Mouse (Mus musculus) neural tube, embryonic 11.5 days (tissue): Measurements from ENCODE around the gene Ccdc116. TPM values are rescaled to one million over a fixed set of nuclear protein-coding genes. Genes with fewer than 3 reads are reported as not detected.
A peak's percentile ranks its signal among the peaks of the same experiment; 100 is the strongest.

Source experiments
- ATAC-seq: fragments of 200-750 bp; cut with Nextera tagmentation; 2 replicates; pipeline ENCODE4 v1.8.0; 2017; ENCODE audit warnings: moderate number of reproducible peaks, mild to moderate bottlenecking, moderate TSS enrichment, moderate library complexity; ENCODE audit not compliant: insufficient read depth, low FRiP score, low TSS enrichment
- DNase-seq: peaks from one replicate; pipeline ENCODE4 v3.0.0-alpha.2; 2015; ENCODE audit warnings: low spot score
- H3K27ac ChIP-seq: fragments of 300-500 bp; sonication (generic); 2 replicates; pipeline ENCODE4 v1.5.1; 2014; ENCODE audit warnings: low read depth, mild to moderate bottlenecking, low read length
- H3K27me3 ChIP-seq: fragments of 300-500 bp; sonication (generic); 2 replicates; pipeline ENCODE4 v1.6.1; 2014; ENCODE audit warnings: mild to moderate bottlenecking, low read length, mixed read lengths; ENCODE audit not compliant: control insufficient read depth, insufficient read depth
- H3K36me3 ChIP-seq: fragments of 300-500 bp; sonication (generic); 2 replicates; pipeline ENCODE4 v1.6.1; 2014; ENCODE audit warnings: mild to moderate bottlenecking, low read length, moderate library complexity, mixed read lengths; ENCODE audit not compliant: control insufficient read depth, insufficient read depth
- H3K4me1 ChIP-seq: fragments of 300-500 bp; sonication (generic); 2 replicates; pipeline ENCODE4 v1.6.1; 2014; ENCODE audit warnings: low read length, mixed read lengths; ENCODE audit not compliant: control insufficient read depth, insufficient read depth
- H3K4me2 ChIP-seq: fragments of 300-500 bp; sonication (generic); 2 replicates; pipeline ENCODE4 v1.6.1; 2014; ENCODE audit warnings: low read depth, mild to moderate bottlenecking, moderate library complexity
- H3K4me3 ChIP-seq: fragments of 300-500 bp; sonication (generic); 2 replicates; pipeline ENCODE4 v1.5.1; 2014; ENCODE audit warnings: low read depth, low read length
- H3K9ac ChIP-seq: fragments of 300-500 bp; sonication (generic); 2 replicates; pipeline ENCODE4 v1.6.1; 2014; ENCODE audit warnings: mild to moderate bottlenecking, low read length
- H3K9me3 ChIP-seq: fragments of 300-500 bp; sonication (generic); 2 replicates; pipeline ENCODE4 v1.6.1; 2016; ENCODE audit warnings: low read length; ENCODE audit not compliant: control insufficient read depth
- WGBS: fragments of 180-500 bp; shearing (Covaris S2); extraction: QIAGEN DNeasy Blood & Tissue Kit; methylation state at CpG from one replicate; pipeline ENCODE4 v1.1.7; 2014; 5-methylcytosine and 5-hydroxymethylcytosine counted together
- polyA plus RNA-seq: library from polyadenylated mRNA; unstranded; fragments of >200 nt; fragmentation: Nextera tagmentation; extraction: Ambion mirVana; gene quantifications from 2 replicates; pipeline ENCODE4 v1.2.1, GENCODE M21; 2014

Gene Ccdc116
- polyA plus RNA-seq = 0.97 and 1.2 TPM in 2 replicates

- DNase-seq (peak; percentile 90), ATAC-seq (peak; percentile 82)
- Histone ChIP-seq H3K27me3 (peaks cover 13% of the 10 kb centered on the region), H3K36me3 (no peaks in the 10 kb centered on the region; the same call in 1 of the 2 replicates), H3K9me3 (no peaks in the 10 kb centered on the region), H3K4me1 (peaks cover 12% of the 10 kb centered on the region; the same call in 1 of the 2 replicates), H3K4me3 (peak within 1 kb of the TSS; percentile 57), H3K4me2 (peak within 1 kb of the TSS; percentile 95), H3K27ac (no peak within 1 kb of the TSS), H3K9ac (peak within 1 kb of the TSS; percentile 45)
- WGBS = 0% methylated on average over 34 of the region's 34 CpGs
These were observed at the start of gene Ccdc116 for GRCm38 (mm10) chr16:17146772-17147235. Gene Ccdc116, minus strand, starts transcription at chr16:17147229.

- Histone ChIP-seq H3K27me3 (no peaks in the 10 kb centered on the region), H3K4me1 (no peaks in the 10 kb centered on the region), H3K4me3 (no peak overlapping the region), H3K36me3 (peaks cover 2% of the 10 kb centered on the region; the same call in 1 of the 2 replicates), H3K4me2 (no peak overlapping the region), H3K27ac (no peak overlapping the region), H3K9me3 (no peaks in the 10 kb centered on the region), H3K9ac (no peak overlapping the region)
- no peak for ATAC-seq
- DNase-seq = no peak
- whole genome bisulfite sequencing = 97% methylated on average over 4 of the region's 4 CpGs
These were observed 46.8 kb upstream of the Ccdc116 start for GRCm38 (mm10) chr16:17193823-17194222.

GRCm38 (mm10) chr16:17185475-17185874 lies 38.4 kb upstream of the Ccdc116 start:
- no peak for ATAC-seq
- H3K4me3 ChIP-seq = no peak overlapping the region
- H3K27me3 ChIP-seq = no peaks in the 10 kb centered on the region
- DNase-seq = no peak
- no peak overlapping the region for H3K9ac ChIP-seq
- H3K27ac ChIP-seq = no peak overlapping the region
- no peak overlapping the region for H3K4me2 ChIP-seq
- no peaks in the 10 kb centered on the region for H3K9me3 ChIP-seq
- peaks cover 2% of the 10 kb centered on the region for H3K36me3 ChIP-seq
- H3K4me1 ChIP-seq = no peaks in the 10 kb centered on the region

- Histone ChIP-seq H3K9ac (no peak overlapping the region), H3K9me3 (no peaks in the 10 kb centered on the region), H3K4me2 (no peak overlapping the region), H3K36me3 (peaks cover 2% of the 10 kb centered on the region), H3K27me3 (no peaks in the 10 kb centered on the region), H3K4me1 (no peaks in the 10 kb centered on the region), H3K27ac (no peak overlapping the region), H3K4me3 (no peak overlapping the region)
- no peak for DNase-seq
- 85% methylated on average over 3 of the region's 3 CpGs for WGBS
- no peak for ATAC-seq
These were observed 36.0 kb upstream of the Ccdc116 start for GRCm38 (mm10) chr16:17183003-17183402.

GRCm38 (mm10) chr16:17182136-17182535 lies 35.1 kb upstream of the Ccdc116 start:
- no peak overlapping the region for H3K9ac ChIP-seq
- DNase-seq (no peak), ATAC-seq (no peak)
- peaks cover 2% of the 10 kb centered on the region for H3K36me3 ChIP-seq
- H3K4me2 ChIP-seq = no peak overlapping the region
- H3K27me3 ChIP-seq = no peaks in the 10 kb centered on the region
- H3K9me3 ChIP-seq = no peaks in the 10 kb centered on the region
- no peak overlapping the region for H3K27ac ChIP-seq
- H3K4me3 ChIP-seq = no peak overlapping the region
- WGBS = 93% methylated on average over 2 of the region's 2 CpGs
- no peaks in the 10 kb centered on the region for H3K4me1 ChIP-seq

GRCm38 (mm10) chr16:17181382-17181781 lies 34.4 kb upstream of the Ccdc116 start:
- ATAC-seq = no peak

GRCm38 (mm10) chr16:17179706-17180105 lies 32.7 kb upstream of the Ccdc116 start:
- DNase-seq (no peak), ATAC-seq (no peak)
- Histone ChIP-seq H3K27me3 (no peaks in the 10 kb centered on the region), H3K36me3 (no peaks in the 10 kb centered on the region; the same call in 1 of the 2 replicates), H3K27ac (no peak overlapping the region), H3K4me2 (no peak overlapping the region), H3K9me3 (no peaks in the 10 kb centered on the region), H3K4me1 (no peaks in the 10 kb centered on the region), H3K4me3 (no peak overlapping the region), H3K9ac (no peak overlapping the region)
- WGBS = 98% methylated on average over 3 of the region's 3 CpGs

More at GRCm38 (mm10) chr16:17181382-17181781, 34.4 kb upstream of the Ccdc116 start:
- no peak overlapping the region for H3K4me3 ChIP-seq
- H3K4me1 ChIP-seq = no peaks in the 10 kb centered on the region
- peaks cover 2% of the 10 kb centered on the region for H3K36me3 ChIP-seq
- no peak overlapping the region for H3K4me2 ChIP-seq
- no peak overlapping the region for H3K9ac ChIP-seq
- no peaks in the 10 kb centered on the region for H3K27me3 ChIP-seq
- DNase-seq = no peak
- H3K9me3 ChIP-seq = no peaks in the 10 kb centered on the region
- WGBS = 93% methylated on average over 4 of the region's 4 CpGs
- no peak overlapping the region for H3K27ac ChIP-seq

- no peaks in the 10 kb centered on the region; the same call in 1 of the 2 replicates for H3K36me3 ChIP-seq
These were observed 30.7 kb upstream of the Ccdc116 start for GRCm38 (mm10) chr16:17177623-17178170.

GRCm38 (mm10) chr16:17175765-17176164 lies 28.7 kb upstream of the Ccdc116 start:
- H3K27me3 ChIP-seq = no peaks in the 10 kb centered on the region
- H3K4me3 ChIP-seq = no peak overlapping the region
- H3K9ac ChIP-seq = no peak overlapping the region
- H3K9me3 ChIP-seq = no peaks in the 10 kb centered on the region
- no peak overlapping the region for H3K4me2 ChIP-seq
- no peak for ATAC-seq
- H3K27ac ChIP-seq = no peak overlapping the region
- no peaks in the 10 kb centered on the region for H3K4me1 ChIP-seq
- DNase-seq = no peak
- H3K36me3 ChIP-seq = no peaks in the 10 kb centered on the region
- WGBS = 93% methylated on average over 2 of the region's 2 CpGs

More at GRCm38 (mm10) chr16:17177623-17178170, 30.7 kb upstream of the Ccdc116 start:
- Histone ChIP-seq H3K4me1 (no peaks in the 10 kb centered on the region), H3K4me2 (no peak overlapping the region), H3K4me3 (no peak overlapping the region), H3K9me3 (no peaks in the 10 kb centered on the region), H3K27me3 (no peaks in the 10 kb centered on the region), H3K9ac (no peak overlapping the region), H3K27ac (no peak overlapping the region)
- no peak for DNase-seq
- ATAC-seq = no peak
- 100% methylated on average over 1 of the region's 1 CpGs for WGBS
